Mouse (Mus musculus) c-Kit-negative CD71-positive TER-119-positive erythroid progenitor cells, embryonic 14.5 days (primary cell): ENCODE results near the gene Ccdc47.

Source experiments
- DNase-seq: peaks from one replicate; pipeline ENCODE4 v3.0.0-alpha.2; 2013; ENCODE audit warnings: low read depth, low spot score

Gene Ccdc47

GRCm38 (mm10) chr11:106198277-106198676 is 17.9 kb downstream of the Ccdc47 start:
- no peak for DNase-seq

DNA sequence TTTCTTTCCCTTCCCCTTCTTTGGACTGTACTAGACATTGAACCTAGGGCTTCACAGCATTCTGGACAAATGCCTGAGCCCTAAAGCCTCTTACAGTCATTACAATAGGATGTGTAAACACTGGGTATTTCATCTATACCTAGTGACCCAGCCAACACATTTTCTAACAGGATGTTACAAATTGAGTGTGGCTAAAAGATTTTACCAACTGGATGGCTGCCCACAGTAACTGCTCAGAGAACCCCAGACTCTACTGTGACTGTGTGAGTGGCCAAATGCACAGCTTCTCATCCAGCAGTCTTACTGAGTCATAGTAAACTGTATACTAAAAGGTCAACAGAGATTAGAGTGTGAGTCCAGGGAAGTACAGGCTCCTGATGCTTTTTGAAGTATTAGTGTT is 20.8 kb downstream of the Ccdc47 start:
- DNase-seq, result no peak

DNA sequence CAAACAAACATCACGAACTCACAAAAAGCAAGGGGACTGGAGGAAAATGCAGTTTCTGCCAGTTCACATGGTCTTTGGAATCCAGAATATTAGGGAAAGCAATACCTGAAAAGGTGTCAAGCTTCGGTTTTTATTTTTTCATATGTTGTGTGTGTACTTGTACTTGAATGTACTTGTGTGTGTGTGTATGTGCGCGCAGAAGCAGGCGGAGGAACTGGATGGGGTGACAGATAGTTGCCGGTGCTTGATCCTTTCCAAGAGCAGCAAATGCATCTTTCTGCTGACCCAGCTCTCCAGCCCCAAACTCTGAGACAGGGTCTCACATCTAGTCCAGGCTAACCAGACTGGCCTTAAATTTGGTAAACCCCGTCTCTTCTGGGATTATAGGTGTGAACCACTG is 21.3 kb downstream of the Ccdc47 start:
- DNase-seq, result no peak

DNA sequence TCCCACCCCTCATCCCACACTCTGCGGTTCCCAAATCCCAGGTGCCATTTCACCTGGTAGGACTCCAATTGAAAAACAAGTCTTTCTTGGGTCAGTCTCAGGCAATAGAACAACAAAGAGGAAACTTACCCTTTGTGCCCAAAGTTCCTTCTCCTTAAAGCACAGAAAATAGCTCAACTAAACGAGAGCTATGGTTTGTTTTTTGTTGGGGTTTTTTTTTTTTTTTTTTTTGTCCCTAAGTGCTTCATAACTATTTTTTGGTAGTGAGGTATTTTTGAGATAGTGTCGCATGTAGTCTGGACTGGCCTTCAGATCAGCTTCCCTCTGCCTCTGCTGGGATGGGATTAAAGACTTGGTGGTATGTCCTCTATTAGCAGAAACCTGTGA is 22.0 kb downstream of the Ccdc47 start:
- DNase-seq, result no peak

- DNase-seq, result peak; percentile 96
Measured at GRCm38 (mm10) chr11:106193371-106194154, 22.6 kb downstream of the Ccdc47 start.

GRCm38 (mm10) chr11:106192657-106193370 is 23.3 kb downstream of the Ccdc47 start:
- DNase-seq, result peak; percentile 38

GRCm38 (mm10) chr11:106192241-106192640 is 23.9 kb downstream of the Ccdc47 start:
- no peak for DNase-seq

DNA sequence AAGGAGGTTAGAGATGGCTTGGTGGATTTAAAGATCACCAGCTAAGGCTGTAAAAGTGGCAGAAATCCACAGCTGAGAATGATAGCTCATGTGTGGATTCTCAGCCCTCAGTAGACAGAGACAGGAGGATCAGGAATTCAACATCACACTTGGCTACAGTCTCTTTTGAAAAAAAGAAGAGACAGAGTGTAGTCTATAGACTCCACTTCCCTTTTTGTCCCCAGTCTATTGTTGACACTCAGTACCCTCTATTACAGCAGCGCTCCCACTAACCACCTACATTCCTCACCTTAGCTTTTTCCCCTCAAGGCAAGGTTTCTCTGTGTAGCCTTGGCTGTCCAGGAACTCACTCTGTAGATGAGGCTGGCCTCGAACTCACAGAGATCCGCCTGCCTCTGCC is 24.4 kb downstream of the Ccdc47 start:
- no peak for DNase-seq

DNA sequence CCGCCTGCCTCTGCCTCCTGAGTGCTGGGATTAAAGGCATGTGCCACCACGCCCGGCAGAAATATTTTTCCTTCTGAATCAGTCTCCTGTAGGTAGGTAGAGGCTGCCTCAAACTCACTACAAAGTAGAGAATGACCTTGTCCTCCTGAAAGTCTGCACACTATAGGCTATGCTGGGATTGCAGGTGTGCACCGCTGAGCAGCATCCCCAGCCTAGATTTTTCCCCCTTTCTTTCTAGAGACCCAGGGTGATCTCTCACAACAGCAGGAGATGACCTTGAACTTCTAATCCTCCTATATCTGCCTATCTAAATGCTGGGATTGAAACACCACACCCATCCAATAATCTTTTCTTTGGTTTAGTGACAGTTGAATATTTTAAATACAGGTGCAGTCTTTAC is 28.8 kb downstream of the Ccdc47 start:
- no peak for DNase-seq

- no peak for DNase-seq
Measured at GRCm38 (mm10) chr11:106180449-106180801, 35.7 kb downstream of the Ccdc47 start.

DNA sequence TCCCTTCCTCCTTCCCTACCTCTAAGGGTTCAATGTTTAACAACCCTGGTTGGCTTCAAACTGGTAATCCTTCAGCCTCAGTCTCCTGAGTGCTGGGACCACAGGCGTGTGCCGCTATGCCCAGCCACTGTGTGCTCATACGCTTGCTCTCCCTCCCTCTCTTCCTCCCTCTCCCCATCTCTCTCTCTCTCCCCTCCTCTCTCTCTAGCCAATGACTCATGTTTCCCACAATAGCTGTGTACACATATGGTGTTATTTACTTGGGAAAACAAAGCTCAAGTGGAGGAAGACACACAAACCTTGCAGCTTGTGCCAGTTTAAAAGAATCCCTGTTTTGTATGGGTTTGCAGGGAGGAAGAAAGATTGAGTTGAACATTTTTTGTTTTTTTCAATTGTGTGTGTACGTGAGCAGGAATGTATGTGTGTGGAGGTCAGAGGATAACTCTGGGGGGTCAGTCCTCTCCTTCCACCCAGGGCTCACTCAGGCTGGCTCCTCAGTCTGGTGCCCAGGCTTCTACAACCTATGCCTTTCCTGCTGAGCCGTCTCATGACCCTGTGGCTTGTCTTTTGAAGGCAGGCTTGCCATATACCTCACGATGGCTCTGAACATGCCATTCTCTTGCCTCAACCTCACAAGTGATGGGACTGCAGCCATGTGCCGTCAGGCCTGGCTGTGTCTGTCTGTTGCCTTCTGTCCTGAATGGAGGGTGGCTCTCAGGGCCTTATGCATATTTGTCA is 36.3 kb downstream of the Ccdc47 start:
- DNase-seq, result no peak

DNA sequence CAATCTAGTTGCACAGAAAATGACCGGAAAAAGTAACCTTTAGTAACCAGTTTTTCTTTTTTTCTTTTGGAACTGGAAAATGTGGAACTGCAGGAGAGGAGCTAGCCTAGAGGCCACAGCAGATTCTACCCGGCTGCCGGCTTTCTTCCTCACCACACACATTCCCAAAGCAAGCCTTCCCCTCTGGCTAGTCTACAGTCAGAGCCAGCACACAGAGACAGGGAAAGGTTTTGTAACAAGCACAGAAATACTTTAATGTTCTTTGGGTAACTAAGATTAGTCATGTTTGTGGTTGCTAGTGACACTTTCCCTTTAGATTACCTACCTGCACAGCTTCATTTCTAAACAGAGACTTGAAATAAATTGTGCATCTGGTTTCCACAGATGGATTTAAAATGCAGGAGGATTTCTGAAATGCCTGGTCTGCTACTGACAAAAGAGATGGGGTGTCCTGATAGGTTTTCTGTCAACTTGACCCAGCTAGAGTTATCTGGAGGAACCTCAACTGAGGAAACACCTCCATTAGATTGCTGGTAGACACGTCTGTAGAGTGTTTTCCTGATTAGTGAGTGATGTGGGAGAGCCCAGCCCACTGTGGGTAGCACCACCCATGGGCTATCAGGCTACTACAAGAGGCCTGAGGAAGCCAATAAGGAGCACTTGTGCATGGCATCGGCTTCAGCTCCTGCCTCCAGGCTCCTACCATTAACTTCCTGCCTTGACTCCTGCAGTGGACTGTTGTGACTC is 37.9 kb downstream of the Ccdc47 start:
- DNase-seq, result no peak

- DNase-seq, result no peak
Measured at GRCm38 (mm10) chr11:106176372-106176771, 39.8 kb downstream of the Ccdc47 start.

GRCm38 (mm10) chr11:106175081-106175480 is 41.1 kb downstream of the Ccdc47 start:
- no peak for DNase-seq

GRCm38 (mm10) chr11:106174372-106174771 is 41.8 kb downstream of the Ccdc47 start:
- no peak for DNase-seq

DNA sequence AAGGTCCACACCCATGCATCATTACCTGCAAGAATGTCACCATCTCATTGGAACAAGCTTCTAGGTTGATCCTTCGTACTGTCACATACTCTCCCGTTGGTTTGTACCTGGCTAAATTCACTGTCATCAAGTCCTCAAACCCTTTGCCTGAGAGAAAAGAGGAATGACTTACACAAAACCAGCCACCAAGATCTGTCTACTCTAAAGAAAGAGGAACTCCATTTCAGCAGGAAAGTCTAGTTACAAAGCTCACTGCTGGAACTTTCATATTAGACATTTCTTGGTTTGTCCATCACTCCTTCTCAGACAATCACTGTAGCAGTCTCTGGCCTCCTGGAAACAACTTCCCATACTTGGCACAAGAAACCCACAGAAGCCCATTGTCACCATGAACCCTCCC is 42.9 kb downstream of the Ccdc47 start:
- no peak for DNase-seq

GRCm38 (mm10) chr11:106170807-106171206 is 45.3 kb downstream of the Ccdc47 start:
- no peak for DNase-seq

- DNase-seq, result no peak
Measured at GRCm38 (mm10) chr11:106167435-106167834, 48.7 kb downstream of the Ccdc47 start.

DNA sequence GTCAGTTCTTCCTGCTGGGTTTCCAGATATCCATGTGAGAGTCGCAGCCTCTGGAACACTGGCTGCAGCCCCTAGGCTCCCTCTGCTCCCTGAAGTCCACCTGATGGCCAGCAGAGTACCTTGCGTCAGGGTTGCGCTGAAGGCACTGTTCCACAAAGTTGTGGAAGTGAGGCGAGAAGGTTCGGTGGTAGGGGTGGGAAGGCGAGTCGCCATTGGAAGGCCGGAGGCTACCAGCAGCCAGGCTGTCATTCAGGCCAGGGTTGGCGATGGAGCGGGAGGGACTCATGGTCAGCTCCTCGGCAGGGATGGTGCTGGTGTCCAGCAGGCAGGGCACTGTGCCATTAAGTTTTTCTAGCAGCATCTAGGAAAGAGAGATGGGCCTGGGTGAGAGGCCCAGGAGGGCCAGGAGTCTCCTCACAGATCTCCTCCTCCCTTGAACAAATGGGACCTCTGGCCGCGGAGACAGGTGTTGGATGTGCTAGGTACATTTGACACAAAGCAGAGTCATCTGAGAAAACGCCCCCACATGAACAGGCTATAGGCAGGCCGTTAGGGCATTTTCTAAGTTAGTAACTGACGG is 51.5 kb downstream of the Ccdc47 start:
- no peak for DNase-seq

- DNase-seq, result no peak
Measured at GRCm38 (mm10) chr11:106163546-106163945, 52.6 kb downstream of the Ccdc47 start.

- no peak for DNase-seq
Measured at GRCm38 (mm10) chr11:106162237-106162636, 53.9 kb downstream of the Ccdc47 start.
